Mouse (Mus musculus): Measurements from ENCODE around the gene Nemp1. TPM values are rescaled to one million over a fixed set of nuclear protein-coding genes. Genes with fewer than 3 reads are reported as not detected.

Gene Nemp1
- polyA plus RNA-seq, 2 experiments = 9.0 to 12.3 TPM

DNA sequence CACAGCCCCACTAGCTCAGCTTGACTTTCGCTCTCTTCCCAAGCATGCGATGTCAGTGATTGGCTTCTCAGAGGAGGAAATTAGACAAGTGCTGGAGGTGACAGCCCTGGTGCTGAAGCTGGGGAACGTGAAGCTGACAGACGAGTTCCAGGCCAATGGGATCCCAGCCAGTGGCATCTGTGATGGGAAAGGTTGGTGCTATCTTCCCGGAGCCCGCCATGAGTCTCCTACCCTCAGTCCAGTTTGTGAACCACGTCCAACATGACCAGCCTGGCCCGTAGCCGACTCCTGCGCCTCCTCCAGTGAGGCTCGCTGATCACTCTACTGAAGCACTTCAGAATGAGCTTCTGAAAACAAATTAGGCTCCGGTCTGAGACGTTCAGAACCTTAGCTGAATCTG, 43.6 kb downstream of the Nemp1 start:
- no peak for DNase-seq (ENCODE audit: low spot score)
- no peaks in the 10 kb centered on the region for H3K36me3 ChIP-seq (ENCODE audit: control insufficient read depth, insufficient read depth, low read length)
- H3K9me3 ChIP-seq (ENCODE audit: control insufficient read depth, low read length) = no peaks in the 10 kb centered on the region
- H3K4me3 ChIP-seq (replicated peaks; ENCODE audit: low read length) = no peak overlapping the region
- H3K4me2 ChIP-seq (replicated peaks; ENCODE audit: low read depth, low read length, severe bottlenecking) = no peak overlapping the region
- no peaks in the 10 kb centered on the region for H3K27me3 ChIP-seq (ENCODE audit: control insufficient read depth, insufficient read depth, low read length)
- no peak for ATAC-seq (ENCODE audit: low FRiP score, low read depth)
- no peaks in the 10 kb centered on the region; the same call in 1 of the 2 replicates for H3K4me1 ChIP-seq (ENCODE audit: control insufficient read depth, insufficient read depth, low read length)
- TF ChIP-seq POLR2A (IDR thresholded peaks at IDR 0.05; ENCODE audit: borderline replicate concordance, extremely low read depth, insufficient read depth, insufficient read length) = no peak
- H3K9ac ChIP-seq (ENCODE audit: low read depth, low read length, severe bottlenecking) = no peak overlapping the region
- no peak overlapping the region for H3K27ac ChIP-seq (replicated peaks; ENCODE audit: low read depth, low read length)
- 80% methylated on average over 13 of the region's 13 CpGs for WGBS

DNA sequence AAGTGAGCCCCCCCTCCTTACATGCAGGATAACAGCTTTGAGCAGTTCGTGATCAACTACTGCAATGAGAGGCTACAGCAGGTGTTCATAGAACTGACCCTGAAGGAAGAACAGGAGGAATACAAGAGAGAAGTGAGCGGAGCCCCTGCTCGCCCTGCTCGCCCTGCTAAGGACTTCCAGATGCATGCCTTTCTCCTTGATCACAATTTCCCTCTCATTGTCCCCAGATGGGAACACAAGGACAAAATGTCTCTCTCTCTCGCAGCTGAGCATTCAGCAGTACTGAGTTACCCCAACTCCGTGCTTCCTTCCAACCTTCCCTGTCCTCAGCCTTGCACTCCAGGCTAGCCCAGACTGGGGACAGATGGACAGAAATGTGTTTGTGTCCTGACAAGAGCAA, 46.0 kb downstream of the Nemp1 start:
- TF ChIP-seq POLR2A (IDR thresholded peaks at IDR 0.05; ENCODE audit: borderline replicate concordance, extremely low read depth, insufficient read depth, insufficient read length) = no peak
- DNase-seq (ENCODE audit: low spot score) = no peak
- Histone ChIP-seq H3K4me3 (replicated peaks; ENCODE audit: low read length) (no peak overlapping the region), H3K9ac (ENCODE audit: low read depth, low read length, severe bottlenecking) (no peak overlapping the region), H3K9me3 (ENCODE audit: control insufficient read depth, low read length) (no peaks in the 10 kb centered on the region), H3K36me3 (ENCODE audit: control insufficient read depth, insufficient read depth, low read length) (no peaks in the 10 kb centered on the region), H3K27me3 (ENCODE audit: control insufficient read depth, insufficient read depth, low read length) (no peaks in the 10 kb centered on the region), H3K27ac (replicated peaks; ENCODE audit: low read depth, low read length) (no peak overlapping the region), H3K4me1 (ENCODE audit: control insufficient read depth, insufficient read depth, low read length) (no peaks in the 10 kb centered on the region; the same call in 1 of the 2 replicates), H3K4me2 (replicated peaks; ENCODE audit: low read depth, low read length, severe bottlenecking) (no peak overlapping the region)
- no peak for ATAC-seq (ENCODE audit: low FRiP score, low read depth)
- WGBS = 49% methylated on average over 6 of the region's 6 CpGs

DNA sequence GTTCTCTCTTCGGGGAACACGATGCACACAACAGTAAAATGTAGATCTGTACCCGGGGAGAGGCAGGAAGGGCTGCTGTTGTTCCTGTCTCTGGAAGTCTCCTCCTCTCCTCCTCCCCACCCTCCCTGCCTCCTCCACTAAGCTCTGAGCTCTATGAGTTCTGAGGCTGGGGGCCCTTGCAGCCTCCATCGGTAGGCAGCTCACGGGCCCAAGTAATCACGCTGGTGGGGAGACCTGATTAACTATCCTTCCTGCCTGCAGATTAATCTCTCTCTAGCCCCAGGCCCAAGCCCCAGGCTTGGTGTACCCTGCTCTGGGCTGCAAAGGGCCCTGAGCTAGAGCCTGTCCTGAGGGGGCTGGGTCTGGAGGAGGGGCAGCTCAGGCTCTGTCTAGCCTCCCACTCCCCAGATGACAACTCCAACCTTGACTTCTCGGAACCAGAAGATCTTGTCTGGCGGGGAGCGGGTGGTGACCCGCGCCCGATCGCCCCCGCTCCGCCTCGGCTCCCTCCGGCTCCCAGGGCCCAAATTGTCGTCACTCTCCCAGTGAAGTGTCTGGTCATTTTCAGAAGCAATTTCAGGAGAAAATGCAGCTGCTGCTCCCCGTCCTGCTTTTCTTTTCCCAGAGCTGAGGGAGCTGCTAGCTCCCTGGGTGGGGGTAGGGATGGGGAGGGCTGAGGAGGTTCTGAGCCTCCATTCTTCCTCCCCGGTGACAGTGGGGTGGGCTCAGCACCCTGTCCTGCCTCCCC, 55.1 kb downstream of the Nemp1 start:
- 14% methylated on average over 20 of the region's 20 CpGs for WGBS
- Histone ChIP-seq H3K36me3 (ENCODE audit: control insufficient read depth, insufficient read depth, low read length) (no peaks in the 10 kb centered on the region), H3K4me1 (ENCODE audit: control insufficient read depth, insufficient read depth, low read length) (no peaks in the 10 kb centered on the region), H3K9ac (ENCODE audit: low read depth, low read length, severe bottlenecking) (peak overlapping the region; percentile 32), H3K4me2 (replicated peaks; ENCODE audit: low read depth, low read length, severe bottlenecking) (peak overlapping the region; percentile 31), H3K4me3 (replicated peaks; ENCODE audit: low read length) (no peak overlapping the region), H3K27ac (replicated peaks; ENCODE audit: low read depth, low read length) (no peak overlapping the region), H3K9me3 (ENCODE audit: control insufficient read depth, low read length) (no peaks in the 10 kb centered on the region), H3K27me3 (ENCODE audit: control insufficient read depth, insufficient read depth, low read length) (0 out of 2 replicates have a peak, but pooled peaks cover 9% of the 10 kb centered on the region)
- ATAC-seq (ENCODE audit: low FRiP score, low read depth) (no peak), DNase-seq (ENCODE audit: low spot score) (no peak)
- TF ChIP-seq POLR2A (IDR thresholded peaks at IDR 0.05; ENCODE audit: borderline replicate concordance, extremely low read depth, insufficient read depth, insufficient read length) = no peak

DNA sequence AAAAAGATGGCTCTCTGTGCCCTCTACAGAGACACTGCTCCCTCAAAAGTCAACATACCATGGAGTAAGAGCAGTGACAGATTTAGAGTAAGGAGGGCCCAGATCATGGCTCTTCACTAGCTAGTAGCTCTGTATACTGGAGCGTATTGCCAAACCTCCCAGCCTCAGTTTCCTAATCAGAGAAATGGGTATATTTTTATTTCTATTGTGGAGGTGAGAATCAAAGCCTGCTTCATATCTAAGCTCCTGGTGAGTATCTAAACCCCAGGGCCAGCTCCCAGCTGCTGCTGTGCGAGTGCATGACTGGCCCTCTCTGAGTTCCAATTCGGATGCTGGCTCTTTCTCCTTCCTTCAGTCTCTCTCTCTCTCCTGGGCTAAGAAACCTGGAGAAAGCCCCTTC, 57.5 kb downstream of the Nemp1 start, which contains the start of gene Tac2:
TSS of gene Tac2 (plus strand) at position 301 of the 400 bp plus-strand sequence.
- no peak for TF ChIP-seq POLR2A (IDR thresholded peaks at IDR 0.05; ENCODE audit: borderline replicate concordance, extremely low read depth, insufficient read depth, insufficient read length)
- H3K4me1 ChIP-seq (ENCODE audit: control insufficient read depth, insufficient read depth, low read length) = no peaks in the 10 kb centered on the region
- WGBS = 77% methylated on average over 3 of the region's 3 CpGs
- ATAC-seq (ENCODE audit: low FRiP score, low read depth) (no peak), DNase-seq (ENCODE audit: low spot score) (no peak)
- no peak within 1 kb of the TSS for H3K4me2 ChIP-seq (replicated peaks; ENCODE audit: low read depth, low read length, severe bottlenecking)
- no peaks in the 10 kb centered on the region for H3K9me3 ChIP-seq (ENCODE audit: control insufficient read depth, low read length)
- H3K4me3 ChIP-seq (replicated peaks; ENCODE audit: low read length) = no peak within 1 kb of the TSS
- H3K36me3 ChIP-seq (ENCODE audit: control insufficient read depth, insufficient read depth, low read length) = no peaks in the 10 kb centered on the region
- no peak within 1 kb of the TSS for H3K9ac ChIP-seq (ENCODE audit: low read depth, low read length, severe bottlenecking)
- 0 out of 2 replicates have a peak, but pooled peaks cover 9% of the 10 kb centered on the region for H3K27me3 ChIP-seq (ENCODE audit: control insufficient read depth, insufficient read depth, low read length)
- H3K27ac ChIP-seq (replicated peaks; ENCODE audit: low read depth, low read length) = no peak within 1 kb of the TSS

DNA sequence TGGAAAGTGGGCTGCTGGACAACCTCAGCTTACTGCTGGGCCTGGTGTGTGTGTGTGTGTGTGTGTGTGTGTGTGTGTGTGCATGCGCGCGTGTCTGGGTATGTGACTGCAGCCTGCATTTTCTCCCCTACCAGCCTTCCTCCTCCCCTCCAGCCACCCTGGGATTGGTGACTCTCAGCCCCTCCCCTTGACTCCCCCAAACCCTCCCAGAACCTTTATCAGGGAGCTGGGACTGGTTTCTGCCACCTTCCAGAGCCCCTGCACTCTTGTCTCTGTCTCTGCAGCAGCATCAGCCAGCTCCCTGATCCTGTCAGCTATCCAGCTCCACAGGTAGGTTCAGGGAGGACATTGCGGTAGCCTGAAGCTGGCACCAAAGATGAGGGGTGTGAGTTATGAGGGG, 58.4 kb downstream of the Nemp1 start:
- no peak for TF ChIP-seq POLR2A (IDR thresholded peaks at IDR 0.05; ENCODE audit: borderline replicate concordance, extremely low read depth, insufficient read depth, insufficient read length)
- no peaks in the 10 kb centered on the region for H3K4me1 ChIP-seq (ENCODE audit: control insufficient read depth, insufficient read depth, low read length)
- no peak overlapping the region for H3K4me2 ChIP-seq (replicated peaks; ENCODE audit: low read depth, low read length, severe bottlenecking)
- H3K9me3 ChIP-seq (ENCODE audit: control insufficient read depth, low read length) = no peaks in the 10 kb centered on the region
- H3K27me3 ChIP-seq (ENCODE audit: control insufficient read depth, insufficient read depth, low read length) = 0 out of 2 replicates have a peak, but pooled peaks cover 9% of the 10 kb centered on the region
- no peak for DNase-seq (ENCODE audit: low spot score)
- H3K27ac ChIP-seq (replicated peaks; ENCODE audit: low read depth, low read length) = no peak overlapping the region
- H3K9ac ChIP-seq (ENCODE audit: low read depth, low read length, severe bottlenecking) = no peak overlapping the region
- ATAC-seq (ENCODE audit: low FRiP score, low read depth) = no peak
- 57% methylated on average over 4 of the region's 4 CpGs for whole genome bisulfite sequencing
- H3K4me3 ChIP-seq (replicated peaks; ENCODE audit: low read length) = no peak overlapping the region
- no peaks in the 10 kb centered on the region for H3K36me3 ChIP-seq (ENCODE audit: control insufficient read depth, insufficient read depth, low read length)

Data from limb, embryonic 14.5 days (tissue).